ENCODE assay signal across 8 mouse cellular contexts in genomic region chr17:45478234-45478825, GRCm38 (mm10). TPM values are rescaled to one million over a fixed set of nuclear protein-coding genes. Genes with fewer than 3 reads are reported as not detected.
DNase-seq lines count a peak whose midpoint lies in the region; ATAC-seq and TF ChIP-seq lines count a peak whose summit lies in the region.

No protein-coding gene starts in this region.

- peak; percentile 99 for TF ChIP-seq CTCF in intestine, postnatal 0 days (IDR thresholded peaks at IDR 0.05; ENCODE audit: low read depth)
- peak; percentile 99 for TF ChIP-seq CTCF in midbrain, postnatal 0 days (IDR thresholded peaks at IDR 0.05)

- no peak overlapping the region for H3K4me3 ChIP-seq in kidney, embryonic 16.5 days (ENCODE audit: low read length)
- H3K4me3 ChIP-seq in intestine, postnatal 0 days (ENCODE audit: low read depth, low read length): no peak overlapping the region
- H3K4me3 ChIP-seq in limb, embryonic 11.5 days (ENCODE audit: low read depth, low read length): no peak overlapping the region
- H3K4me3 ChIP-seq in midbrain, postnatal 0 days (ENCODE audit: low read depth, low read length): no peak overlapping the region

- H3K27ac ChIP-seq in kidney, embryonic 16.5 days (ENCODE audit: low read length): no peak overlapping the region
- H3K27ac ChIP-seq in intestine, postnatal 0 days (ENCODE audit: low read depth, low read length): no peak overlapping the region
- no peak overlapping the region for H3K27ac ChIP-seq in limb, embryonic 11.5 days (replicated peaks; ENCODE audit: low read depth, low read length)
- H3K27ac ChIP-seq in midbrain, postnatal 0 days (ENCODE audit: low read depth, low read length): no peak overlapping the region

- peak; percentile 49 for DNase-seq in kidney, adult 11 months
- DNase-seq in cerebellum, postnatal 25 days: peak; percentile 92 to 94
- DNase-seq in gastrocnemius, postnatal 10 days: peak; percentile 83
- DNase-seq in limb, embryonic 11.5 days (ENCODE audit: low spot score): peak; percentile 92
- peak; percentile 87 for DNase-seq in midbrain, postnatal 0 days (ENCODE audit: low spot score)
- DNase-seq in spleen, postnatal 4 days (ENCODE audit: low spot score in 2 of 2): peak; percentile 75 to 93

- 12% methylated on average over 12 of the region's 12 CpGs for WGBS in kidney, embryonic 16.5 days
- 13% methylated on average over 12 of the region's 12 CpGs for WGBS in intestine, postnatal 0 days
- WGBS in limb, embryonic 11.5 days: 20% methylated on average over 12 of the region's 12 CpGs
- 16% methylated on average over 12 of the region's 12 CpGs for WGBS in midbrain, postnatal 0 days

- peaks cover 10% of the 10 kb centered on the region for H3K27me3 ChIP-seq in kidney, embryonic 16.5 days (ENCODE audit: insufficient read depth, low read length)
- peaks cover 16% of the 10 kb centered on the region for H3K27me3 ChIP-seq in intestine, postnatal 0 days (replicated peaks; ENCODE audit: control insufficient read depth, insufficient read depth, low read length)
- H3K27me3 ChIP-seq in limb, embryonic 11.5 days (ENCODE audit: control insufficient read depth, insufficient read depth, low read length): peaks cover 5% of the 10 kb centered on the region; the same call in 1 of the 2 replicates
- H3K27me3 ChIP-seq in midbrain, postnatal 0 days (ENCODE audit: insufficient read depth, low read length): no peaks in the 10 kb centered on the region

- no peaks in the 10 kb centered on the region for H3K4me1 ChIP-seq in kidney, embryonic 16.5 days (ENCODE audit: insufficient read depth, low read length)
- no peaks in the 10 kb centered on the region for H3K4me1 ChIP-seq in intestine, postnatal 0 days (replicated peaks; ENCODE audit: control insufficient read depth, insufficient read depth, low read length)
- no peaks in the 10 kb centered on the region for H3K4me1 ChIP-seq in limb, embryonic 11.5 days (ENCODE audit: control insufficient read depth, insufficient read depth, low read length)
- no peaks in the 10 kb centered on the region for H3K4me1 ChIP-seq in midbrain, postnatal 0 days (ENCODE audit: insufficient read depth, low read length)

- no peaks in the 10 kb centered on the region for H3K9me3 ChIP-seq in kidney, embryonic 16.5 days (ENCODE audit: low read length)
- H3K9me3 ChIP-seq in intestine, postnatal 0 days (ENCODE audit: control insufficient read depth): no peaks in the 10 kb centered on the region
- no peaks in the 10 kb centered on the region for H3K9me3 ChIP-seq in limb, embryonic 11.5 days (ENCODE audit: control insufficient read depth, low read length)
- no peaks in the 10 kb centered on the region for H3K9me3 ChIP-seq in midbrain, postnatal 0 days (ENCODE audit: low read length)

- no peaks in the 10 kb centered on the region for H3K36me3 ChIP-seq in kidney, embryonic 16.5 days (ENCODE audit: insufficient read depth, low read length)
- H3K36me3 ChIP-seq in intestine, postnatal 0 days (ENCODE audit: control insufficient read depth, insufficient read depth): no peaks in the 10 kb centered on the region
- no peaks in the 10 kb centered on the region for H3K36me3 ChIP-seq in limb, embryonic 11.5 days (ENCODE audit: control insufficient read depth, insufficient read depth, low read length)
- H3K36me3 ChIP-seq in midbrain, postnatal 0 days (ENCODE audit: insufficient read depth, low read length): no peaks in the 10 kb centered on the region

- no peak for ATAC-seq in kidney, embryonic 16.5 days (ENCODE audit: low FRiP score, low TSS enrichment)
- ATAC-seq in intestine, postnatal 0 days: peak; percentile 41; the same call in 1 of the 2 replicates
- no peak for ATAC-seq in limb, embryonic 11.5 days (ENCODE audit: insufficient number of reproducible peaks, low FRiP score, low TSS enrichment, low read depth)
- no peak for ATAC-seq in midbrain, postnatal 0 days (ENCODE audit: low FRiP score)

- H3K9ac ChIP-seq in kidney, embryonic 16.5 days (replicated peaks; ENCODE audit: low read length): no peak overlapping the region
- H3K9ac ChIP-seq in intestine, postnatal 0 days (ENCODE audit: low read depth, low read length): no peak overlapping the region
- no peak overlapping the region for H3K9ac ChIP-seq in limb, embryonic 11.5 days (ENCODE audit: low read length)
- no peak overlapping the region for H3K9ac ChIP-seq in midbrain, postnatal 0 days (replicated peaks; ENCODE audit: low read length, poor library complexity, severe bottlenecking)

- H3K4me2 ChIP-seq in kidney, embryonic 16.5 days (replicated peaks; ENCODE audit: low read depth, low read length): no peak overlapping the region
- no peak overlapping the region for H3K4me2 ChIP-seq in intestine, postnatal 0 days (replicated peaks; ENCODE audit: low read depth)
- H3K4me2 ChIP-seq in limb, embryonic 11.5 days (ENCODE audit: low read depth, severe bottlenecking): no peak overlapping the region
- H3K4me2 ChIP-seq in midbrain, postnatal 0 days (ENCODE audit: low read depth, low read length, poor library complexity, severe bottlenecking): no peak overlapping the region

RNA-seq across cellular contexts. Expression of gene Spats1, which starts 3.1 kb away (rescaled TPM):
- 0.16 and 0.44 TPM in 2 replicates for polyA plus RNA-seq in kidney, embryonic 16.5 days (2015; fragmentation: Nextera tagmentation; extraction: Ambion mirVana)
- total RNA-seq in gastrocnemius, postnatal 10 days (2021): under 1 TPM; 0.25 to 0.26 TPM
- 0.22 and 0.25 TPM in 2 replicates for polyA plus RNA-seq in intestine, postnatal 0 days (2015; fragmentation: Nextera tagmentation; extraction: Ambion mirVana)
- 0.44 and 0.77 TPM in 2 replicates for polyA plus RNA-seq in limb, embryonic 11.5 days (2014; fragmentation: Nextera tagmentation; extraction: Ambion mirVana)
- 2.3 and 5.8 TPM in 2 replicates for total RNA-seq in midbrain, postnatal 0 days (2014; rRNA removed)
- 3.4 and 3.6 TPM in 2 replicates for polyA plus RNA-seq in midbrain, postnatal 0 days (2015; fragmentation: Nextera tagmentation; extraction: Ambion mirVana)

RNA-seq across cellular contexts. Expression of gene Aars2, which starts 28.3 kb away (rescaled TPM):
- 26.3 and 29.8 TPM in 2 replicates for polyA plus RNA-seq in kidney, embryonic 16.5 days (2015; fragmentation: Nextera tagmentation; extraction: Ambion mirVana)
- total RNA-seq in gastrocnemius, postnatal 10 days (2021): 10 to 100 TPM; 14.3 to 16.4 TPM
- 3.6 and 4.0 TPM in 2 replicates for polyA plus RNA-seq in intestine, postnatal 0 days (2015; fragmentation: Nextera tagmentation; extraction: Ambion mirVana)
- polyA plus RNA-seq in limb, embryonic 11.5 days (2014; fragmentation: Nextera tagmentation; extraction: Ambion mirVana): 18.4 and 21.0 TPM in 2 replicates
- 19.8 and 31.4 TPM in 2 replicates for total RNA-seq in midbrain, postnatal 0 days (2014; rRNA removed)
- 13.9 and 15.2 TPM in 2 replicates for polyA plus RNA-seq in midbrain, postnatal 0 days (2015; fragmentation: Nextera tagmentation; extraction: Ambion mirVana)

RNA-seq across cellular contexts. Expression of gene Cdc5l, which starts 44.8 kb away (rescaled TPM):
- 57.6 and 65.0 TPM in 2 replicates for polyA plus RNA-seq in kidney, embryonic 16.5 days (2015; fragmentation: Nextera tagmentation; extraction: Ambion mirVana)
- 10 to 100 TPM; 34.8 to 39.4 TPM for total RNA-seq in gastrocnemius, postnatal 10 days (2021)
- polyA plus RNA-seq in intestine, postnatal 0 days (2015; fragmentation: Nextera tagmentation; extraction: Ambion mirVana): 31.3 and 33.1 TPM in 2 replicates
- 88.4 and 95.1 TPM in 2 replicates for polyA plus RNA-seq in limb, embryonic 11.5 days (2014; fragmentation: Nextera tagmentation; extraction: Ambion mirVana)
- 36.7 and 47.4 TPM in 2 replicates for total RNA-seq in midbrain, postnatal 0 days (2014; rRNA removed)
- polyA plus RNA-seq in midbrain, postnatal 0 days (2015; fragmentation: Nextera tagmentation; extraction: Ambion mirVana): 54.3 and 57.9 TPM in 2 replicates

RNA-seq across cellular contexts. Expression of gene Tcte1, which starts 44.9 kb away (rescaled TPM):
- 0.63 and 0.81 TPM in 2 replicates for polyA plus RNA-seq in kidney, embryonic 16.5 days (2015; fragmentation: Nextera tagmentation; extraction: Ambion mirVana)
- not detected for total RNA-seq in gastrocnemius, postnatal 10 days (2021)
- not detected in 2 replicates for polyA plus RNA-seq in intestine, postnatal 0 days (2015; fragmentation: Nextera tagmentation; extraction: Ambion mirVana)
- polyA plus RNA-seq in limb, embryonic 11.5 days (2014; fragmentation: Nextera tagmentation; extraction: Ambion mirVana): 0.87 and 1.3 TPM in 2 replicates
- total RNA-seq in midbrain, postnatal 0 days (2014; rRNA removed): 0.99 and 1.2 TPM in 2 replicates
- 4.2 and 4.6 TPM in 2 replicates for polyA plus RNA-seq in midbrain, postnatal 0 days (2015; fragmentation: Nextera tagmentation; extraction: Ambion mirVana)
